Mouse (Mus musculus) liver, embryonic 14.5 days (tissue): ENCODE measurements around the gene Dchs1.

ENCODE experiments used
- CTCF ChIP-seq: IDR thresholded peaks from 2 replicates; pipeline ENCODE4 v1.5.1; 2016; ENCODE audit warnings: antibody characterized with exemption, low read depth, control low read depth
- EP300 ChIP-seq: IDR thresholded peaks from 2 replicates; pipeline ENCODE4 v1.6.1; 2016; ENCODE audit warnings: antibody characterized with exemption, low read depth

DNA sequence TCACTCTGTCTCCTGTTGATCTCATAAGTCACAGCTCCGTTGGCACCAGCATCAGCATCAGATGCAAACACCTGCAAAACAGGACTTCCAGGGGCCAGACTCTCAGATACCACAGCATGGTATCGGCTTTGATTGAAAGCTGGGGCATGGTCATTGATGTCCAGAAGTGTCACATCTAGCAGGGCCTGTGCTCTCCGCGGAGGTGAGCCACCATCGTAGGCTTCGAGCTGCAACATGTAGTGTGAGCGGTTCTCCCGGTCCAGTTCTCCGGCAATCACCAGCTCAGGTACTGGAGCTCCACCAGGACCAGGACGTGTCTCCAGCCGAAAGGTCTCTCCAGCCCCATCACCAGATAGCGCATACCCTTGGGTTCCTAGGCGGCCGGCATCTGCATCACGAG is 15.1 kb downstream of the Dchs1 start:
- no peak for TF ChIP-seq CTCF
- TF ChIP-seq EP300, result no peak
